Mouse (Mus musculus) testis, adult 2 months (tissue): Measurements from ENCODE around the gene Get4.

Experiments
- CTCF ChIP-seq: fragments of 200-500 bp; IDR thresholded peaks from 2 replicates; pipeline ENCODE4 v1.5.1; 2012; ENCODE audit warnings: low read depth, mild to moderate bottlenecking, inconsistent platforms, low read length, moderate library complexity; ENCODE audit not compliant: control insufficient read depth, insufficient read depth, insufficient replicate concordance
- POLR2A ChIP-seq: fragments of 200-500 bp; IDR thresholded peaks from 2 replicates; pipeline ENCODE4 v1.6.1; 2012; ENCODE audit warnings: low read depth, mild to moderate bottlenecking, inconsistent platforms, low read length, moderate library complexity; ENCODE audit not compliant: control insufficient read depth

DNA sequence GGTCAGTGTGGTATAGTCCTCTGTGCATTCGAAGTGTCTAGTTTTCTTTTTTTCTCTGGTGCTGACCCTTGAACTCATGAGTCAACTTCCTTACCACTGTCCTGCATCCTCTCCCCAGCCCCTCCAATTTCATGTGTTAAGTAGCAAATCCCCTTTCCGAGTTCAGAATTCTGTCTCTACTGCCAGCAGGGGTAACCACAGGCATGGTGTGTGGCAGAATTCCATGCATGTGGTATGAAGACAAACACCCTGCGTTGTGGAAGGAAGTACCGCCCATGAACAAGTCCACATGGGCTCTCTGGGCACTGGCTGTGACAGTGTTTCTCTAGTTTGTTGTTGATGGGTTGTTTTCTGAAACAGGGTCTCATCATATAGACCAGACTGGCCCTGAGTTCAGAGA lies 15.5 kb downstream of the Get4 start:
- TF ChIP-seq POLR2A: no peak
- TF ChIP-seq CTCF: no peak
